ENCODE assay signal across 27 mouse cellular contexts in the genomic region with DNA sequence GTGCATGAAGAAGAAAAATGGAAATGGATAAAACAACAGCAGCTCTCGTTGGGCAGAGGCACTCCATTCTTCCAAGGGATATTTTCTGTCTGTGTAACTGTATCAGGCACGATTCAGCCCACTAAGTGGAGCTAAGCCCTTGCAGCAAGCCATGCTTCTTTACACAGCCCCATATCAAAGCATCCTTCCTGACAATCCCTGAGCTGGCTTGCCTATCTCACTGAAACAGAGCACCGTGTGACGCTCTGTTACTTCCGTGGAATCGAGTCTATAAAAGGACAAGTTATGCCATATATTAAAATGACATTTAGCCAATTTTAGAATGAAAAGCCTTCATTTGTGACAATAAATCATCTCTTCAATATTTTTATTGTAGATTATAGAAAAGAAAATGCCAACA.
"Had no signal": no experiment of that assay in that cellular context is flagged by ENCODE, and none has a peak within 500 bp of the region (broad histone marks: within the 10 kb centered on the region; RNA-seq: fewer than 3 reads in every experiment).

No protein-coding gene starts in this region.

- H3K4me1 ChIP-seq: heart, embryonic 10.5 days; heart, embryonic 12.5 days; hindbrain, embryonic 10.5 days; hindbrain, embryonic 12.5 days; intestine, embryonic 15.5 days; limb, embryonic 13.5 days; limb, embryonic 15.5 days; liver, embryonic 12.5 days had no signal

- H3K4me2 ChIP-seq: heart, embryonic 12.5 days; hindbrain, embryonic 12.5 days; hindbrain, embryonic 14.5 days; intestine, embryonic 15.5 days; limb, embryonic 13.5 days; limb, embryonic 15.5 days; liver, embryonic 12.5 days had no signal

- ATAC-seq: hindbrain, embryonic 16.5 days; inflammation-experienced regulatory T-cells, adult 6 months; intestine, embryonic 15.5 days; intestine, postnatal 0 days; liver, embryonic 12.5 days had no signal

- H3K9me3 ChIP-seq: heart, embryonic 10.5 days; heart, embryonic 12.5 days; hindbrain, embryonic 10.5 days; hindbrain, embryonic 12.5 days; intestine, embryonic 15.5 days; limb, embryonic 13.5 days; limb, embryonic 15.5 days; liver, embryonic 12.5 days had no signal

- H3K9ac ChIP-seq: heart, embryonic 12.5 days; hindbrain, embryonic 12.5 days; hindbrain, embryonic 14.5 days; intestine, embryonic 15.5 days; limb, embryonic 13.5 days; limb, embryonic 15.5 days; liver, embryonic 12.5 days; liver, embryonic 14.5 days had no signal

- H3K27me3 ChIP-seq: heart, embryonic 12.5 days; hindbrain, embryonic 12.5 days; intestine, embryonic 15.5 days; limb, embryonic 13.5 days; limb, embryonic 15.5 days; liver, embryonic 12.5 days had no signal

- DNase-seq: gastrocnemius, adult 2 months; gastrocnemius, postnatal 10 days; gastrocnemius, postnatal 25 days; heart, adult 18-20 months; heart, postnatal 10 days; heart, postnatal 4 days; kidney, adult 18-20 months; kidney, adult 8-10 months; kidney, postnatal 10 days; kidney, postnatal 25 days; kidney, postnatal 4 days; left cerebral cortex, postnatal 4 days had no signal

- H3K36me3 ChIP-seq: heart, embryonic 10.5 days; heart, embryonic 12.5 days; hindbrain, embryonic 10.5 days; hindbrain, embryonic 12.5 days; intestine, embryonic 15.5 days; limb, embryonic 13.5 days; limb, embryonic 15.5 days; liver, embryonic 12.5 days had no signal

- H3K4me3 ChIP-seq: gastrocnemius, adult 2 months; heart, embryonic 10.5 days; heart, embryonic 12.5 days; hindbrain, embryonic 10.5 days; hindbrain, embryonic 12.5 days; intestine, embryonic 15.5 days; layer of hippocampus, adult 2 months; left cerebral cortex, adult 2 months; limb, embryonic 13.5 days; limb, embryonic 15.5 days; liver, embryonic 12.5 days had no signal

- H3K27ac ChIP-seq: gastrocnemius, adult 2 months; heart, embryonic 10.5 days; hindbrain, embryonic 10.5 days; hindbrain, embryonic 12.5 days; hindbrain, embryonic 14.5 days; intestine, embryonic 15.5 days; layer of hippocampus, adult 2 months; left cerebral cortex, adult 2 months; limb, embryonic 13.5 days; limb, embryonic 15.5 days; liver, embryonic 12.5 days; liver, embryonic 14.5 days had no signal
